Mouse (Mus musculus) kidney, adult 2 months (tissue): ENCODE data around the gene Suz12.

Experiments
- CTCF ChIP-seq: fragments of 200-500 bp; conservative IDR thresholded peaks from 2 replicates; pipeline ENCODE4 v1.5.1; 2011; ENCODE audit warnings: low read depth, mild to moderate bottlenecking, control low read depth, low read length, moderate library complexity, mixed read lengths; ENCODE audit not compliant: insufficient read depth, insufficient read length
- POLR2A ChIP-seq: fragments of 200-500 bp; IDR thresholded peaks from one replicate; pipeline ENCODE4 v1.6.1; 2011; ENCODE audit warnings: low read depth, low read length, control low read depth

DNA sequence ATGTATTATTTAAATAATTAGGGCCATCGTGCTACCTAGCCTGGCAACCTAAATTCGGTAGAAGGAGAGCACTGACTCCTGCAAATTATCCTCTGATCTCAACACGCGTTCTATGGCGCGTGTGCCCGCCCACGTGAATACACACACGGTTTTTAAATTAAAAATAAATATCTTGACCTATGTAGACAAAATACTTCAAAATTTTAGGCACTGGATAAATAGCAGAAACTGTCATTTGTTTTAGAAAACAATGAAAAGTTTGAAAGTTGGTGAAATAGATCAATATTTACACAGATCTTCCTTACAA, 30.1 kb upstream of the Suz12 start:
- TF ChIP-seq CTCF (no peak), POLR2A (no peak)
